Mouse (Mus musculus): ENCODE data around the gene Rfx1.

Gene Rfx1

DNA sequence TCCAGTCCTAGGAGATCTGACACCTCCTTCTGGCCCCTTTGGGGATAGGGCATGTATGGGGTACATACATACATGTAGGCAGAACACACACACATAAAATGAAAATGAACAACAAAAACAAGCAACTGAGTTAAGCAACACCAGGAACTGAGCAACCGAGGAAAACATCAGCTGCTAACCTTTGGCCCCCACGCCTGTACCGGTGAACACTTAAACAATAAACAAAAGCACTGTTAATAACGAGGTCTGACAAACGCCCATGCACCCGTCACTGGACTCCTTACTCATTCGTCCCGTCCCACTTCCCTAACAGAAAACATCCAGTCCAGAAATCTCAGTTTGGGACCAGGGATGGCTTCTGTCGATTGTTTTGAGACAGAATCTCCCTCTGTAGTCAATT, 22.6 kb downstream of the Rfx1 start:
- no peak for DNase-seq (ENCODE audit: low spot score in 2 of 2)

- peak in 1 of 2 experiments; percentile 52 for DNase-seq (ENCODE audit: low spot score in 2 of 2)
Measured at GRCm38 (mm10) chr8:84090585-84090984, 24.0 kb downstream of the Rfx1 start.

DNA sequence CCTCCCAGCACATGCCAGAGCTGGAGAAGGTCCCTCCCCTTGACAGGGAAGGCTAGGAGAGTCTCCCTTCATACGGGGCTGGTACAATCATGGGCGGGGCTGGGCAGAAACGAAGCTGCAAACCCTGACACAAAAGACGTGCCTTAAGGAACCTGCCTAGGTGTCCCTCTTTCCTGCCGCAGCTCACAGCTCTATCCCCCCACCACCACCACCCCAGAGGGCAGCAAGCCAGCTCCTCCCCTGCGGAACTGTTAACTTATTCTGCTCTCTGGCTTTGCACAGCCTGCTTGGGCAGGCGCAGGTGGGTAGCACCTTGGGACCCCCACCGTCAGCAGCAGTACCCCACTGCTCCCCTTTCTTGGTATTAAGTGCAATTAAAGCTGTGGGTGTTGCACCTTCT, 29.4 kb downstream of the Rfx1 start:
- no peak for DNase-seq (ENCODE audit: low spot score in 2 of 2)

GRCm38 (mm10) chr8:84098376-84098775, 31.7 kb downstream of the Rfx1 start:
- no peak for DNase-seq (ENCODE audit: low spot score in 2 of 2)

- DNase-seq (ENCODE audit: low spot score in 2 of 2), result no peak
Measured at GRCm38 (mm10) chr8:84101476-84102270, 35.0 kb downstream of the Rfx1 start.

DNA sequence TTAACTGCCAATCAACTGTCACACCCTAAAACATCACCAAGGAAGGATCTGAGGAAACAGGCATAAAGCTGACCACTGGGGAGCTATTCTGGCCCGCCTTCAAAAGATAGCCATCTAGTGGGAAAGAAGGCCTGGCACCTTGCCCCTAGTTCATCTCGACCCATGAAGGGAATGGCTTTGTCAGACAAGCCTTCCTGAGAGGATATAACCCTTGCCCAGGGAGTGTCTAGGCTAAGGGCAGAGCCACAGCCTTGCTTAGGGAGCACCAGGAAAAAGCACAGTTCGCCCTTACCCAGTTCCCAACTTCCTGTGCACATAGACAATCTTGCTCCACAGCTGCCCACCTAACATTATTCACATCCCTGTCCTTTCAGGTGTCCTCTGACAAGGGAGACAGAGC, 37.0 kb downstream of the Rfx1 start:
- DNase-seq (ENCODE audit: low spot score in 2 of 2), result no peak

DNA sequence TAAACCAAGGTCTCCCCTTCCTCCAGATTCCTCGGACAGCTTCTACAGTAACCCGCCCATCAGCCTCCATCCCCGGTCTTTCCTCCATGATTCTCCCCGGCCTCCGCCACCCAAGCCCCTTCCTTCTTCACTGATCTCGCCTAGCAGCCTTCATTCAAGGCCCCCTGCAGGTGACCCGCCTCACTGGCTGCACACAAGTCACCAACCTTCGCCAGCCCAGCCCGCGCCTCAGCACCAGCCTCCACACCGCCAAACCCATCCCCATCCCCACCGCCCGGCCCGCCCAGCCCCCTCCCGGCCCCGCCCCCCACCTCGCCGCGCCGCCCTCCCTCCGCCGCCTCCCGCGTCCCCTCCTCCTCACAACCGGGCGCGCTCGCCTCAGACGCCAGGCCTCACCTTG, 37.6 kb downstream of the Rfx1 start:
- no peak for DNase-seq (ENCODE audit: low spot score in 2 of 2)

- peak; percentile 99 for DNase-seq (ENCODE audit: low spot score in 2 of 2)
Measured at GRCm38 (mm10) chr8:84104697-84105609, 38.3 kb downstream of the Rfx1 start, which contains the start of gene Dcaf15. Gene Dcaf15, minus strand, starts transcription at chr8:84104768.

DNA sequence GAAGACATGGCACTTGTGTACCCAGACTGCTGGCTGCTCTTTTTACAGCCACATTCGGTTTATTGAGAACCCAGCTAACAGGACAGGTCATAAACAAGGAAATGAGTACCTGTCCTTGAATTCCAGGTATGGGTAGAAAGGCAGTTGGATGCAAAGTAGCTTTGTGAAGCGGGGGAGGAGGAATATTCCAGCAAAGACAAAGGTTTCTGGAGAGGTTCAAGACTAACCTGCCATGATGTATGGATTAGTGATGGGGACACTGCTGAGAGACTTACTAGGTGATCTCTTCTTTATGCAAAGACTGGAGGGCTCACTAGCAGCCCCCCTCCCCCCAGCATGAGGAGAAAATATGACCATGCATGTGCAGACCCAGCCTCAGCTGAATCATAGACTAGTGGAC, 39.0 kb downstream of the Rfx1 start:
- DNase-seq (ENCODE audit: low spot score in 2 of 2), result no peak

GRCm38 (mm10) chr8:84106216-84107040, 39.8 kb downstream of the Rfx1 start:
- DNase-seq (ENCODE audit: low spot score in 2 of 2), result no peak

- DNase-seq (ENCODE audit: low spot score in 2 of 2), result no peak
Measured at GRCm38 (mm10) chr8:84115646-84116045, 49.0 kb downstream of the Rfx1 start.

DNA sequence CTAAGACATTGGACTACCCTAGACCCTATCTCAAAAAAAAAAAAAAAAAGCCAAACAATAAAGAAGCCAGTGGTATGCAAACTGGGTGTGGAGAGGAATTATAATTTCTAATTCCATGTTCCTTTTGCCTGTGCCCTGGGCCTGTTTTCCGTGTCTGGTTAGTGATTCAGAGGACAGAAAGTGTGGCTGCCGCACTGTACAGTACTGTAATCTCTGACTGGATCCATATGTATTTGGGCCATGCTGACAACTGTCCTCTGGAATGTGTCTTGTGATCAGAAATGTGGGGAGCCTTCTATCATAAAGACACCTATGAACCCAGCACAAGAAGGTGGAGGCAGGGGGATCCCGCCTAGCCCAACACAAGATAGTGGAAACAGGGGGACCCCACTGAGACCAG, 55.5 kb downstream of the Rfx1 start:
- no peak for DNase-seq (ENCODE audit: low spot score in 2 of 2)

- no peak for DNase-seq (ENCODE audit: low spot score in 2 of 2)
Measured at GRCm38 (mm10) chr8:84125656-84126055, 59.0 kb downstream of the Rfx1 start, which contains the start of gene Podnl1. Gene Podnl1, plus strand, starts transcription at chr8:84125989.

DNA sequence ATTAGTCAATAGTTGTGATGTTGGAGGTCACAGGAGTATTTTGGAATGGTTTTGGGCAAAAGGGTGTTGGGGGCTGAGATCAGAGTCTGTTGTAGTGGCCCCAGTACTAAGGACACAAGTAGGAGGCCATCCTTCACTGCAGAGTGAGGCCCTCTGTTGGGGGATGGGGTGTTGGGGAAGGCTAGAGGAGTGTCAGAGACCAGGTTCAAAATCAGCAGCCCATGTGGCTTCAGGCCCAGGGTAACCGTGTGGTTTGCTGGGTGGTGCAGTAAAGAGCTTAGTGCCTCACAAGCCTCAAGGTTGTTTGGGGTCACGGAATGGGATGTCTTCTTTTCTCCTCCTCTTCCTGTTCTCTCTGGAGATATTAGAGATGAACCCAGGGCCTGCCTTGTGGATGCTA, 60.1 kb downstream of the Rfx1 start:
- DNase-seq (ENCODE audit: low spot score in 2 of 2), result no peak

- no peak for DNase-seq (ENCODE audit: low spot score in 2 of 2)
Measured at GRCm38 (mm10) chr8:84127202-84127901, 60.7 kb downstream of the Rfx1 start.

DNA sequence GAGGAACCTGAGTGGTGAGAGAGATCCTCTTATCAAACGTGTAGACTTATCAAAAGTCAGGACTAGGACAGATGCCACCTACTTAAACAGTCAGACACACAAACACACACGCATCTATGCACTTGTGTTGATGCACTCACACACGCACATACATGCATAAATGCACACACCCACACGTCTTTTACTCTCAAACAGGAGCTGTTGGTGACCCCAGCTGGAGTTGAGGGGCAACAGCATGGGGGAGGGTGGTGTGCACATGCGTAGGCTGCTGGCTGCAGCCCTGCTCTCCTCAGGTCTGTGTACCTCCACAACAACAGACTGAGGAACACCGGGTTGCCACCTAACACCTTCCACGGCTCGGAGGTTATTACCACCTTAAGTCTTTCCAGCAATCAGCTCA, 61.6 kb downstream of the Rfx1 start:
- DNase-seq (ENCODE audit: low spot score in 2 of 2), result no peak

DNA sequence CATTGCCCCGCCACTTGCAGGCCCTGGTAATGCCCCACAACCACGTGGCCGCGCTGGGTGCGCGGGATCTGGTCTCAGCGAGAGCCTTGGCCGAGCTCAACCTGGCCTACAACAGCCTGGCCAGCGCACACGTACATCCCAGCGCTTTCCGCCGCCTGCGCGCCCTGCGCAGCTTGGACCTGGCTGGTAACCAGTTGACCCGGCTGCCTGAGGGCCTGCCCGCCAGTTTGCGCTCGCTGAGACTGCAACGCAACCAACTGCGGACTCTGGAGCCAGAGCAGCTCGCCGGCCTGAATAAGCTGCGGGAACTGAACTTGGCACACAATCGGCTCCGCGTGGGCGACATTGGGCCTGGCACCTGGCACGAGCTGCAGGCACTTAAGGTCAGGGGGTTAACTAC, 64.2 kb downstream of the Rfx1 start:
- no peak for DNase-seq (ENCODE audit: low spot score in 2 of 2)

DNA sequence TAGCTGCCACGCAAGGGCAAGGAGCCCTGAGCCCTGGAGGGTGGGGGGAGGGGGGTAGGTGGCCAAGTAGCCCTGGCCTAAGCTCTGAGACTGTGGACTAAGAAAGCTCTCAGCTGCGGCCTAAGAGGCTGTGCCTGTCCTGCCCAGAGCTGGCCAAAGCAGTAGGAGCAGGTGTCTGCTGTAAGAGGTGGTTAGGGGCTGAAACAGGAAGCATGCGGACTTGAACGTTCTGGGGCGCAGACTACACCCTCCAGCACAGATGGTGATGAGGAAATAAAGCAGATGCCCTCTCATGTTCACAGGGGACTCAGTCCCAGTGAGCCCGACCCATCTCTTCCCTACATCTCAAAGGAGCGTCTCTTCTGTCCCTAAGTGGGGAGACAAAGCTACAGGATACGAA, 65.6 kb downstream of the Rfx1 start:
- no peak for DNase-seq (ENCODE audit: low spot score in 2 of 2)

DNA sequence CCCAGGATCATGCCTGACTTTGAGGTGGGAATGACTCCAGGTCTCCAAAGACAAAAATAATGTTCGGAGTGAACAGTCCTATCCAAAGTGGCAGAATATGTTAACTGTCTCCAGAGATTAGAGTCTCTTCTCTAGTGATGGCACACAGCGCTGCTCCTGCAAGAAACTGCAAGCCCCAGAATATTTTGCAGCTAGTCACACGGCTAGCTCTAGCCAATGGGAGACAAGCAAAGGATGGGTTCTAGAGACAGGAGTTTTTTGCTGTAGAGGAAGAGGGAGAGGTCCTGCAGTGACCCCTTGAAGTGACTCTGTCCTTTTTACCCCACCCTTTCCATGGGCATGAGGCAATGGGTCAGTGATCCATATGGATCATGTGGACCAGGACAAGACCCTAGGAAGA, 71.2 kb downstream of the Rfx1 start:
- no peak for DNase-seq (ENCODE audit: low spot score in 2 of 2)

GRCm38 (mm10) chr8:84140838-84141237, 74.2 kb downstream of the Rfx1 start:
- DNase-seq (ENCODE audit: low spot score in 2 of 2), result no peak

DNA sequence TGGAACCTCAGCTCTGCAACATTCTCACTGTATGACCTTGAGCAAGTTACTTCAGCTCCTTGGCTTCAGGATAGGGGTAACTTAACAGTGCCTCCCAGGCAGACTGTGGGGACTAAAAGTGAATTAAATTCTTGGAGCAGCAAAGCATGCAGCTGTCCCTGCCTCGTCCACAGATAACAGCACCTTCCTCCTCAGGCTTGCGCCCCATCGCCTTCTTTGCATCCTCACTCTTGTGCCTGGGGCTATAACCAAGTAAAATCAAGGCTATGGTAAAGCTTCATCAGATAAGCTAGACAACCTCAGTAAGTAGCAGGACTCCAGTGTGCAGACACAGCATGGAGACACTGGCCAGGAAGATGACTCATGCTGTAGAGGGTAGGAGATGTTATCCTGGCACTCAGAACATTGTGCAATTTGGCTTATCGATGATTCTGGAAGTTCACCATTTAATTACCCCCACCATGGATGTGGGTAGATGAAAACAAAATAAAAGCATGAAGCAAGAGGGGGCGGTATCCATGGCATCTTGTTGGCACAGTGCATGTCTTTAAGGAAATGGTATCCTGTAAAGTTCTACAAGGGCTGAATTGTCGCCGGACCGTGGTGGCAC, 78.1 kb downstream of the Rfx1 start:
- no peak for DNase-seq (ENCODE audit: low spot score in 2 of 2)

Measured in heart, adult 9 months (tissue).